Mouse (Mus musculus): ENCODE results near the gene Dscam.
A peak's percentile ranks its signal among the peaks of the same experiment; 100 is the strongest.

Gene Dscam

GRCm38 (mm10) chr16:96767985-96768384 is 402.6 kb downstream of the Dscam start:
- DNase-seq (ENCODE audit: low spot score in 2 of 2) = no peak

- no peak for DNase-seq (ENCODE audit: low spot score in 2 of 2)
Observed at GRCm38 (mm10) chr16:96767508-96767907, 403.0 kb downstream of the Dscam start.

GRCm38 (mm10) chr16:96761225-96761624 is 409.3 kb downstream of the Dscam start:
- DNase-seq (ENCODE audit: low spot score in 2 of 2) = no peak

GRCm38 (mm10) chr16:96759081-96759603 is 411.4 kb downstream of the Dscam start:
- no peak for DNase-seq (ENCODE audit: low spot score in 2 of 2)

GRCm38 (mm10) chr16:96758381-96758780 is 412.2 kb downstream of the Dscam start:
- no peak for DNase-seq (ENCODE audit: low spot score in 2 of 2)

GRCm38 (mm10) chr16:96757588-96758313 is 412.8 kb downstream of the Dscam start:
- no peak for DNase-seq (ENCODE audit: low spot score in 2 of 2)

- no peak for DNase-seq (ENCODE audit: low spot score in 2 of 2)
Observed at GRCm38 (mm10) chr16:96756994-96757393, 413.6 kb downstream of the Dscam start.

- peak; percentile 35 to 39 for DNase-seq (ENCODE audit: low spot score in 2 of 2)
Observed at GRCm38 (mm10) chr16:96754971-96755504, 415.5 kb downstream of the Dscam start.

GRCm38 (mm10) chr16:96754381-96754780 is 416.2 kb downstream of the Dscam start:
- no peak for DNase-seq (ENCODE audit: low spot score in 2 of 2)

GRCm38 (mm10) chr16:96753781-96754173 is 416.8 kb downstream of the Dscam start:
- peak; percentile 19 to 23 for DNase-seq (ENCODE audit: low spot score in 2 of 2)

GRCm38 (mm10) chr16:96753164-96753780 is 417.3 kb downstream of the Dscam start:
- no peak for DNase-seq (ENCODE audit: low spot score in 2 of 2)

- no peak for DNase-seq (ENCODE audit: low spot score in 2 of 2)
Observed at GRCm38 (mm10) chr16:96742475-96743255, 427.9 kb downstream of the Dscam start.

- no peak for DNase-seq (ENCODE audit: low spot score in 2 of 2)
Observed at GRCm38 (mm10) chr16:96741336-96741735, 429.2 kb downstream of the Dscam start.

- no peak for DNase-seq (ENCODE audit: low spot score in 2 of 2)
Observed at GRCm38 (mm10) chr16:96740073-96741055, 430.2 kb downstream of the Dscam start.

GRCm38 (mm10) chr16:96736501-96736900 is 434.1 kb downstream of the Dscam start:
- DNase-seq (ENCODE audit: low spot score in 2 of 2) = no peak

- DNase-seq (ENCODE audit: low spot score in 2 of 2) = no peak
Observed at GRCm38 (mm10) chr16:96730881-96731280, 439.7 kb downstream of the Dscam start.

GRCm38 (mm10) chr16:96727836-96728774 is 442.4 kb downstream of the Dscam start:
- no peak for DNase-seq (ENCODE audit: low spot score in 2 of 2)

GRCm38 (mm10) chr16:96725071-96725724 is 445.4 kb downstream of the Dscam start:
- no peak for DNase-seq (ENCODE audit: low spot score in 2 of 2)

GRCm38 (mm10) chr16:96724591-96724990 is 446.0 kb downstream of the Dscam start:
- DNase-seq (ENCODE audit: low spot score in 2 of 2) = no peak
